Mouse (Mus musculus): Measurements from ENCODE around the gene Il6st.
"Not testable (repeated sequence)": the region's sequence is repeated elsewhere in the genome, so short reads cannot be mapped to it uniquely, and the experiment has no call there.

The Il6st gene

GRCm38 (mm10) chr13:112463868-112464625, at the start of gene Il6st:
Gene Il6st, plus strand, starts transcription at chr13:112464070.
- DNase-seq (ENCODE audit: low spot score) = peak; percentile 98

DNA sequence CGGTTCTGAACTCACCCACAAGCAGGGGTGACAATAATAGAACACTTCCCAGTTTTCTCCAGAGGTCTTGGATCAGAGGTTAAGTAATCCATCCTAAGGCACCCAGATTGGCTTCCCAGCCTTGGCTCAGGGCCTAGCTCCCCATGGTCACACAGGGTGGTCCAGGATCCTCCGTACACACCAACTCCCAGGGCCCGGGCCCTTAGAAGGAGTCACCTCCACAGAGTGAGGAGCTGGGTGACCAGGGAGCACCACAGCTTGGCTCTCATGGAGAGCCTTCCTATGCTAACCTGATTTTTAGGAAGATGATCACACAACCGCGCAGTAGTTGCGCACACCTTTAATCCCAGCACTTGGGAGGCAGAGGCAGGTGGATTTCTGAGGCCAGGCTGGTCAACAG, 48.0 kb upstream of the Il6st start:
- no peak for DNase-seq (ENCODE audit: low spot score)

GRCm38 (mm10) chr13:112416410-112417162, 47.3 kb upstream of the Il6st start:
- DNase-seq (ENCODE audit: low spot score) = no peak

DNA sequence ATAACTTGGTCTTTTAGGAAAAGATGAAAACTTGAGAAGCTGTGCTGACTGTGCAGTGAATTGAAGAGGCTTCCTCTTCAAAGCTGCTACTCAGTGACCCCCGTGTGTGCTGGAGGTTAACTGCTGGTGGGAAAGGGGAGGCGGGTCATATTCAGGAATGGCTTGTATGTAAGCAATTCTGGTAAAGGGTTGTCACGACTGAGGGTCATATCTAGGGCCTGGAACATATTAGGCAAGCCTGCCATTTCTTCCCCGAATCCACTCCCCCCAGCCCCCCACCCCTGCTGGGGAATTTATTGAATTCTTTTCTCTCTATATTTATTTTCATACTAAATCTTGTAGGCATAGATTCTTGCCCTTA, 46.7 kb upstream of the Il6st start:
- DNase-seq (ENCODE audit: low spot score) = no peak

GRCm38 (mm10) chr13:112417861-112418423, 45.9 kb upstream of the Il6st start:
- DNase-seq (ENCODE audit: low spot score) = no peak

GRCm38 (mm10) chr13:112418595-112418994, 45.3 kb upstream of the Il6st start:
- DNase-seq (ENCODE audit: low spot score) = no peak

GRCm38 (mm10) chr13:112424212-112424611, 39.7 kb upstream of the Il6st start:
- DNase-seq (ENCODE audit: low spot score) = no peak

- DNase-seq (ENCODE audit: low spot score) = no peak
These were observed 39.2 kb upstream of the Il6st start for GRCm38 (mm10) chr13:112424635-112425034.

- DNase-seq (ENCODE audit: low spot score) = no peak
These were observed 38.7 kb upstream of the Il6st start for GRCm38 (mm10) chr13:112425181-112425654.

DNA sequence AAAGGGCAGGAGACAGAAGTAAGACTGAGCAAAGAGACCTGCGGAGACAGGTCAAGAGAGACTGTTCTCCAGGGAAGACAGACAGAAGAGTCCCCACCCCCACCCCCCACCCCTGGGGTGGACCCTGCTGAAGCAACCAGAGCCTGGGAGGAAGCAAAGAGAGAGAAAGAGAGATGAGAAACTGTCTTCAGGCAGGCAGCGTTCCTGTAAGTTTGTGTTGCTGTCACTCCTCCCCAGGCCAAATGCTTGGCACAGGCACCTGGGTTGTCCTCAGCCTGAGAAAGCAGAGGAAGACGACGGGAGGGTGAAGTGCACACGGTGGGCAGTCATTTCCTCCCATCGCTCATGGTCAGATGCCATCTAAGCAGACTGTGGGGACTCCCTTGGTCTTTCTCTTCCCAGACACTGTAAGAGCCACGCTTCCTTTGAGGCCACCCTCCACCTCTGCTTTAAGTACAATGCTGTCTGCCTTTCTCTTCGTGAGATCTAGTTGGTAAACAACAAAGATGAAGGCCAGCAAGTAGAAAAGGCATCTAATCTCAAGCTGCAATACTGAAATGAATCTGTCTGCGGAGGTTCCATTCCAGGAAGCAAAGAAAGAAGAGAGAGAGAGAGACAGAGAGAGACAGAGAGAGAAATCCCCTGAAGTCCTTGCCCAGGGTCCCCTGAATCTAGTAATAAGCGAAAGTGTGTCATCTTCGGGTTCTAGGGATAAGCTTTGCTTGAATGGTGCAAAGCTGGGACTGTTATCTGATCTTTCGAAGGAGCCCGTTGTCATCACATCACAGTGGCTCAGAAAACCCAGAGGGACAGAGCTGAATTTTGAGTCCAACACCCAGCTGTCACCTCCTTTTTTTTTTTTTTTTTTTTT, 37.4 kb upstream of the Il6st start:
- DNase-seq (ENCODE audit: low spot score) = no peak

GRCm38 (mm10) chr13:112427136-112427470, 36.8 kb upstream of the Il6st start:
- not testable (repeated sequence) for DNase-seq (ENCODE audit: low spot score)

GRCm38 (mm10) chr13:112427521-112427920, 36.3 kb upstream of the Il6st start:
- DNase-seq (ENCODE audit: low spot score) = no peak

GRCm38 (mm10) chr13:112433271-112433670, 30.6 kb upstream of the Il6st start:
- no peak for DNase-seq (ENCODE audit: low spot score)

GRCm38 (mm10) chr13:112435241-112436075, 28.4 kb upstream of the Il6st start:
- DNase-seq (ENCODE audit: low spot score) = no peak

DNA sequence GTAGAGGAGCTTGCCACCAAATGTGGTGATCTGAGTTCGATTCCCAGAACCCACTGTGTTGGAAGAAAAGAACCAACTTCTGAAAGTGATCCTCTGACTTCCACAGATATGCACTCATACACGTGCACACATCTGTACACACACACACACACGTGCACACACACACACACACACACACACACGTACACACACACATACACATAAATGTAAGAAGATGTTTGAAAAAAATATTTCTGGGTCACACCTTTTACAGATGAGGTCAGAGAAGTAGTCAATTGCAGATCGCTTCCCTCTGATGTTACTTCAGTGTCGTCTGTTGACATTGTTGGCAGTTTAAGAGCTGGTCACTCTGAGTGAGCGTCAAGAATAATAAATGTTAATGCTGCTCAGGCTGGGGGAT, 27.6 kb upstream of the Il6st start:
- DNase-seq (ENCODE audit: low spot score) = no peak

DNA sequence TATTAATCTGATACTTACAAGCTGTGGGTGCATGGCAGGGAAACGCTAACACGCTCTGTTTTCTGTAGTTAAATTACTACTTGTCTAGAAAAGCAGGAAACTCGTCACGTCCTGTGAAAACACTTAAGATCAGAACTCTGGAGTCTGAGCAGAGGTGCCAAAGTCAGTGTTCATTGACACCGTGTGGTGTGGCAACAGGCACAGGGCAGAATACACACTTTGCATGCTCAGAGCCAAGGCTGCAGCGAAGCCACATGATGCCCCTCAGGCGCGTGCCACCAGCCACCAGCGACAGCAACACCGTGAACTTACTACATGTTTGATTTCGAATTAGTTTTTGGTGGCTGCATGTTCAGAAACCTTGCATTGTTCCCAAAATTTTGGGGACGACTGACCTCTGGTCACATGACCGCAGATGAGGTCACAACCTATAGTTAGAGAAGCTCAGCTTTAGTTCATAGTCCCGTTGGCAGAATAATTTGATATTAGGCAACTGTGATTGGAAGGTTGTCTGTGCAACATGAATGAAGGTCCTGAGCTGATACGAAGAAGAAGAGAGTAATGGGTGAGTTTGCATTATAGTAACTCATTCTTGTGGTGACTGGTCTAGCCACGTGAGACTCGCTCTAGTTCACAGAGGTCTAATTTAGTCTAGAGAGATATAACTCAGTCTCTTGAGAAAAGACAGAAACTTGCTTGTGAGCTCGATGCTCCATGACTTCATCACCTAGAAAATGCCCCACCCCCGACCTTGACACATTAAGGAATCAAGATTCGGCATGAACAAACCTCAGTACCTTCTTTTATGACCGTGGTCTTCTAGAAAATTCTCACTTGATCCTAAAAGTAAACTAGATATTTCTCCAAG, 25.6 kb upstream of the Il6st start:
- no peak for DNase-seq (ENCODE audit: low spot score)

DNA sequence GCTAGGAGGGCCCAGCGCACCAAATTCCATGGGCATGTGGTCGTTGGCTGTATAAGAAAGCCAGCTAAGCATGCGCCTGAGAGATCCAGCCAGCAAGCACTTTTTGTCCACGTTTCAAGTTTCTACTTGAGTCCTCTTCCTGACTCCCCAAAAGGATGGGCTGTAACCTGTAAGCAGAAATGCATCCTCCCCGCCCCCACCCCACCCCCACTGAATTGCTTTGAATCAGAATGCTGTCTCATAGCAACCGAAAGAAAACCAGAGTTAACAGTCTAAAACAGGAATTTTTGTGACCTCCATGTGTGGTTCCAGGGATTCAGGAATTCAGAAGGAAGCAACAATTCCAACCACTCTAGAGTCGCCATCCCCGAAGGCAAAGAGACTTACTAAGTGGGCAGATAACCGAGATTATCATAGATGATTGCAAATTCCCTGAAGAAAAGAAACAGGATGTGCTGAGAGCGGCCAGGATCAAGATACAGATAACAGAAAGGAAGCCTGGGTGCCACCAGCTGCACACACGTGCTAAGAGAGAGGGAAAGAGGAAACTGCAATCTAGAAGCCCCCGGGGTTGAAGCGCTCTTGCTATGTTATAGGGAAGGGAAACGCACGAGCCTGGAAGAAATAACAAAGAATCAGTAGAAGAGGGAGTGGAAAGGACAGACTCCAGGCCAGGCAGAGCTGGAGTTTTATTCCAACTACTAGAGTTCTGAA, 24.6 kb upstream of the Il6st start:
- DNase-seq (ENCODE audit: low spot score) = no peak

DNA sequence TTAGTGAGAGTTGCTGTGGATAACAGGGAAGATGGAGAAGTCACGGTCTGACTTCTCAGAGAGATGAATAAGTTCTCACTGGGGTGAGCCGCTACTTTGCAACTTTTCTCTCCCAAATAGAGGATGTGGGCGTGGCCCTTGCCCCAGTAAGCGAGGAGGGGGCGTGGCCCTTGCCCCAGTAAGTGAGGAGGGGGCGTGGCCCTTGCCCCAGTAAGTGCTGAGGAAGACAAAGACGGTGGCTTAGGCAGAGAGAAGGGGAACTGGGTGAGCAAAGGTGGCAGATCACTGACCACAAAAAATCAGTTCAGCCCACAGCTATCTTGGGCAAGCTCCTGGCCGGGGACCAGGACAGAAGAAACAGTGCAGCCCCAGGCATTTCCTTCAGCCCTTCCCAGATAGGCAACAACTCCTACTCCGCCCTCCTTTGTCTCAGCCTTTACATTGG, 23.9 kb upstream of the Il6st start:
- peak; percentile 53 for DNase-seq (ENCODE audit: low spot score)

DNA sequence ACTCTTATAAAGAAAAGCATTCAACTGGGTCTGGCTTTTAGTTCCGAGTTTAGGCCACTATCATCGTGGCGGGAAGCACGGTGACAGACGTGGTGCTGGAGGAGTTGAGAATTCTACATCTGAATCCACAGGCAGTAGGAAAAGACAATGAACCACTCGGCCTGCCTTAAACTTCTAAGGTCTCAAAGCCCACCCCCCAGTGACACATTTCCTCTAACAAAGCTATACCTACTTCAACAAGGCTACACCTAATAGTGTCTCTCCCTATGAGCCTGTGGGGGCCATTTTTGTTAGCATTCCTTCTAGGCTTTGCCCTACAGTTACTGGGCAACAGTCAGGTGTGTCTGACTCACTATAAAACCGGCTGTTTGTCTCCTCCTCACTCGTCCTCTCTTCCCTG, 23.2 kb upstream of the Il6st start:
- no peak for DNase-seq (ENCODE audit: low spot score)

All from ovary, postnatal 36 days (tissue).